Comparison of ENCODE assay signal across 33 mouse cellular contexts in genomic region chr4:114345154-114345553, GRCm38 (mm10).
A peak's percentile ranks its signal among the peaks of the same experiment; 100 is the strongest.
DNase-seq lines count a peak whose midpoint lies in the region; ATAC-seq and TF ChIP-seq lines count a peak whose summit lies in the region.
"Had no signal": no experiment of that assay in that cellular context is flagged by ENCODE, and none has a peak within 500 bp of the region (broad histone marks: within the 10 kb centered on the region; RNA-seq: fewer than 3 reads in every experiment).

No protein-coding gene starts in this region.

- no peaks in the 10 kb centered on the region for H3K27me3 ChIP-seq in stomach, embryonic 15.5 days (replicated peaks)
- no peaks in the 10 kb centered on the region for H3K27me3 ChIP-seq in stomach, postnatal 0 days (ENCODE audit: control insufficient read depth, insufficient read depth, low read length)
- 0 out of 2 replicates have a peak, but pooled peaks cover 2% of the 10 kb centered on the region for H3K27me3 ChIP-seq in forebrain, embryonic 16.5 days (replicated peaks; ENCODE audit: control insufficient read depth, insufficient read depth, low read length)
- H3K27me3 ChIP-seq: embryonic facial prominence, embryonic 12.5 days; forebrain, embryonic 15.5 days; hindbrain, embryonic 15.5 days; lung, embryonic 15.5 days; midbrain, embryonic 15.5 days; neural tube, embryonic 15.5 days had no signal

- H3K9me3 ChIP-seq in stomach, embryonic 15.5 days, result no peaks in the 10 kb centered on the region
- no peaks in the 10 kb centered on the region for H3K9me3 ChIP-seq in stomach, postnatal 0 days (ENCODE audit: control insufficient read depth, low read length)
- no peaks in the 10 kb centered on the region for H3K9me3 ChIP-seq in forebrain, embryonic 16.5 days (ENCODE audit: control insufficient read depth, low read length)
- H3K9me3 ChIP-seq: embryonic facial prominence, embryonic 12.5 days; forebrain, embryonic 10.5 days; forebrain, embryonic 15.5 days; heart, embryonic 13.5 days; hindbrain, embryonic 10.5 days; hindbrain, embryonic 15.5 days; limb, embryonic 10.5 days; limb, embryonic 15.5 days; lung, embryonic 15.5 days; midbrain, embryonic 10.5 days; midbrain, embryonic 15.5 days; neural tube, embryonic 15.5 days had no signal

- no peak for DNase-seq in stomach, postnatal 0 days (ENCODE audit: low spot score)
- DNase-seq in kidney, adult 9 months, result peak; percentile 96
- DNase-seq in kidney, postnatal 10 days, result peak; percentile 55
- DNase-seq in left cerebral cortex, postnatal 10 days (ENCODE audit: extremely low spot score in 1 of 2, low spot score in 2 of 2), result no peak
- DNase-seq in gastrocnemius, postnatal 14 days, result no peak
- DNase-seq: adrenal gland, adult 8-10 months; cerebellum, adult 2 months; cerebellum, postnatal 25 days; embryo, embryonic 11 days; gastrocnemius, adult 2 months; heart, postnatal 10 days; right cerebral cortex, postnatal 25 days; thymus, adult 18-20 months; thymus, postnatal 25 days had no signal

- no peak overlapping the region for H3K4me2 ChIP-seq in stomach, embryonic 15.5 days
- H3K4me2 ChIP-seq in stomach, postnatal 0 days (replicated peaks; ENCODE audit: low read depth), result no peak overlapping the region
- no peak overlapping the region for H3K4me2 ChIP-seq in forebrain, embryonic 16.5 days (ENCODE audit: low read length)
- H3K4me2 ChIP-seq: embryonic facial prominence, embryonic 12.5 days; forebrain, embryonic 15.5 days; heart, embryonic 13.5 days; hindbrain, embryonic 15.5 days; limb, embryonic 15.5 days; lung, embryonic 15.5 days; midbrain, embryonic 15.5 days; neural tube, embryonic 15.5 days had no signal

- WGBS in stomach, embryonic 15.5 days, result 48% methylated on average over 1 of the region's 1 CpGs
- WGBS in stomach, postnatal 0 days, result 63% methylated on average over 1 of the region's 1 CpGs
- 58% methylated on average over 1 of the region's 1 CpGs for WGBS in forebrain, embryonic 16.5 days

- peak; percentile 43; the same call in 1 of the 2 replicates for ATAC-seq in stomach, embryonic 15.5 days (ENCODE audit: insufficient read depth, low FRiP score, low read depth)
- no peak for ATAC-seq in stomach, postnatal 0 days (ENCODE audit: low FRiP score, low TSS enrichment)
- ATAC-seq in forebrain, embryonic 16.5 days, result no peak
- ATAC-seq: activated CD4-positive, CD25-positive, alpha-beta regulatory T cell, adult 4 months; CD4-positive, CD25-positive, alpha-beta regulatory T cell, adult 4 months; forebrain, embryonic 15.5 days; inflammation-experienced regulatory T-cells, adult 6 months; midbrain, embryonic 15.5 days had no signal

- no peaks in the 10 kb centered on the region for H3K4me1 ChIP-seq in stomach, embryonic 15.5 days
- H3K4me1 ChIP-seq in stomach, postnatal 0 days (replicated peaks; ENCODE audit: control insufficient read depth, insufficient read depth), result no peaks in the 10 kb centered on the region
- H3K4me1 ChIP-seq in forebrain, embryonic 16.5 days (replicated peaks; ENCODE audit: control insufficient read depth, insufficient read depth, low read length), result no peaks in the 10 kb centered on the region
- H3K4me1 ChIP-seq: embryonic facial prominence, embryonic 12.5 days; forebrain, embryonic 15.5 days; hindbrain, embryonic 10.5 days; hindbrain, embryonic 15.5 days; lung, embryonic 15.5 days; midbrain, embryonic 10.5 days; midbrain, embryonic 15.5 days; neural tube, embryonic 15.5 days had no signal

- no peak overlapping the region for H3K4me3 ChIP-seq in stomach, embryonic 15.5 days (replicated peaks)
- no peak overlapping the region for H3K4me3 ChIP-seq in stomach, postnatal 0 days (ENCODE audit: low read depth, low read length)
- H3K4me3 ChIP-seq in forebrain, embryonic 16.5 days (replicated peaks; ENCODE audit: low read length), result no peak overlapping the region
- H3K4me3 ChIP-seq: embryonic facial prominence, embryonic 12.5 days; forebrain, embryonic 10.5 days; forebrain, embryonic 15.5 days; gastrocnemius, adult 2 months; heart, embryonic 13.5 days; hindbrain, embryonic 10.5 days; hindbrain, embryonic 15.5 days; layer of hippocampus, adult 2 months; limb, embryonic 10.5 days; limb, embryonic 15.5 days; lung, embryonic 15.5 days; midbrain, embryonic 10.5 days; midbrain, embryonic 15.5 days; neural tube, embryonic 15.5 days had no signal

- TF ChIP-seq CTCF in stomach, postnatal 0 days (IDR thresholded peaks at IDR 0.05; ENCODE audit: low read depth), result no peak

- intact Hi-C loops in left cerebral cortex, postnatal 10 days (cut with DNase I), result loop anchor here (5.0 kb wide), 2 partner anchors 57 to 292 kb away; no protein-coding TSS in a partner anchor
- intact Hi-C loops in gastrocnemius, postnatal 14 days (cut with DNase I; ENCODE audit: low total_unique reads), result loop anchor here (5.0 kb wide), 2 partner anchors 62 to 292 kb away; partner anchors contain the start of gene Trabd2b

- no peaks in the 10 kb centered on the region for H3K36me3 ChIP-seq in stomach, embryonic 15.5 days
- no peaks in the 10 kb centered on the region for H3K36me3 ChIP-seq in stomach, postnatal 0 days (ENCODE audit: control insufficient read depth, insufficient read depth, low read length)
- no peaks in the 10 kb centered on the region for H3K36me3 ChIP-seq in forebrain, embryonic 16.5 days (ENCODE audit: control insufficient read depth, insufficient read depth)
- H3K36me3 ChIP-seq: embryonic facial prominence, embryonic 12.5 days; forebrain, embryonic 10.5 days; forebrain, embryonic 15.5 days; heart, embryonic 13.5 days; hindbrain, embryonic 10.5 days; hindbrain, embryonic 15.5 days; limb, embryonic 10.5 days; limb, embryonic 15.5 days; lung, embryonic 15.5 days; midbrain, embryonic 10.5 days; midbrain, embryonic 15.5 days; neural tube, embryonic 15.5 days had no signal

- no peak overlapping the region for H3K27ac ChIP-seq in stomach, embryonic 15.5 days
- H3K27ac ChIP-seq in stomach, postnatal 0 days (replicated peaks), result no peak overlapping the region
- H3K27ac ChIP-seq in forebrain, embryonic 16.5 days (ENCODE audit: low read length), result no peak overlapping the region
- H3K27ac ChIP-seq: embryonic facial prominence, embryonic 12.5 days; forebrain, embryonic 10.5 days; forebrain, embryonic 15.5 days; gastrocnemius, adult 2 months; heart, embryonic 13.5 days; hindbrain, embryonic 10.5 days; hindbrain, embryonic 15.5 days; layer of hippocampus, adult 2 months; limb, embryonic 10.5 days; limb, embryonic 15.5 days; liver, embryonic 14.5 days; lung, embryonic 15.5 days; midbrain, embryonic 10.5 days; midbrain, embryonic 15.5 days; neural tube, embryonic 15.5 days had no signal

- no peak overlapping the region for H3K9ac ChIP-seq in stomach, embryonic 15.5 days
- H3K9ac ChIP-seq in stomach, postnatal 0 days (ENCODE audit: low read length), result no peak overlapping the region
- H3K9ac ChIP-seq in forebrain, embryonic 16.5 days (replicated peaks; ENCODE audit: low read depth, low read length), result no peak overlapping the region
- H3K9ac ChIP-seq: embryonic facial prominence, embryonic 12.5 days; forebrain, embryonic 15.5 days; heart, embryonic 13.5 days; hindbrain, embryonic 15.5 days; limb, embryonic 15.5 days; liver, embryonic 14.5 days; lung, embryonic 15.5 days; midbrain, embryonic 15.5 days; neural tube, embryonic 15.5 days had no signal

- no peak for TF ChIP-seq EP300 in stomach, postnatal 0 days (optimal IDR thresholded peaks at IDR 0.05)

Comparison
In these comparisons a context has a peak if more than half of its experiments do, and no peak if none do; other contexts are left out.
1. DNase-seq: peak in kidney, adult 9 months (single experiment) and kidney, postnatal 10 days (single experiment); none in stomach, postnatal 0 days (single experiment), left cerebral cortex, postnatal 10 days (0 of 2) and gastrocnemius, postnatal 14 days (single experiment).